Comparison of ENCODE assay signal across 13 mouse cellular contexts in genomic region chr10:80823847-80824643, GRCm38 (mm10). TPM values are rescaled to one million over a fixed set of nuclear protein-coding genes. Genes with fewer than 3 reads are reported as not detected.
A peak's percentile ranks its signal among the peaks of the same experiment; 100 is the strongest.
DNase-seq lines count a peak whose midpoint lies in the region; ATAC-seq lines count a peak whose summit lies in the region.
"Had no signal": no experiment of that assay in that cellular context is flagged by ENCODE, and none has a peak within 500 bp of the region (broad histone marks: within the 10 kb centered on the region; RNA-seq: fewer than 3 reads in every experiment).

No protein-coding gene starts in this region.

- DNase-seq in heart, postnatal 4 days = no peak
- peak; percentile 79 for DNase-seq in 416B (ENCODE audit: low read depth)
- peak; percentile 52 for DNase-seq in ZHBTc4 (ENCODE audit: low read depth, low spot score)
- DNase-seq in lung, adult 18-20 months = no peak
- no peak for DNase-seq in left cerebral cortex, postnatal 4 days
- no peak for DNase-seq in midbrain, embryonic 14.5 days
- DNase-seq: gastrocnemius, postnatal 36 days; layer of hippocampus, adult 9-11 months; lung, postnatal 4 days had no signal

- 56% methylated on average over 8 of the region's 8 CpGs for WGBS in heart, embryonic 16.5 days
- WGBS in liver, embryonic 15.5 days (ENCODE audit: insufficient replicate concordance) = 25% methylated on average over 8 of the region's 8 CpGs
- WGBS in midbrain, embryonic 14.5 days = 71% methylated on average over 8 of the region's 8 CpGs

- peaks cover 12% of the 10 kb centered on the region for H3K4me1 ChIP-seq in heart, embryonic 16.5 days (ENCODE audit: control insufficient read depth, insufficient read depth, low read length)
- peaks cover 72% of the 10 kb centered on the region for H3K4me1 ChIP-seq in liver, embryonic 15.5 days (replicated peaks)
- peaks cover 10% of the 10 kb centered on the region for H3K4me1 ChIP-seq in midbrain, embryonic 14.5 days (ENCODE audit: control insufficient read depth, insufficient read depth, low read length)

- no peaks in the 10 kb centered on the region for H3K27me3 ChIP-seq in heart, embryonic 16.5 days (ENCODE audit: control insufficient read depth, insufficient read depth, low read length)
- no peaks in the 10 kb centered on the region for H3K27me3 ChIP-seq in liver, embryonic 15.5 days
- no peaks in the 10 kb centered on the region for H3K27me3 ChIP-seq in midbrain, embryonic 14.5 days (ENCODE audit: control insufficient read depth, insufficient read depth, low read length)
- H3K27me3 ChIP-seq: embryonic facial prominence, embryonic 15.5 days had no signal

- H3K36me3 ChIP-seq in heart, embryonic 16.5 days (ENCODE audit: control insufficient read depth, insufficient read depth) = peaks cover 3% of the 10 kb centered on the region; the same call in 1 of the 2 replicates
- H3K36me3 ChIP-seq in liver, embryonic 15.5 days (replicated peaks) = peaks cover 18% of the 10 kb centered on the region
- H3K36me3 ChIP-seq in midbrain, embryonic 14.5 days (ENCODE audit: control insufficient read depth, insufficient read depth, low read length) = peaks cover under 1% of the 10 kb centered on the region; the same call in 1 of the 2 replicates

- intact Hi-C loops in left cerebral cortex, postnatal 4 days (cut with DNase I) = loop anchor here (5.0 kb wide), 1 partner anchor 58 kb away; no protein-coding TSS in a partner anchor

- no peak overlapping the region for H3K4me2 ChIP-seq in heart, embryonic 16.5 days (ENCODE audit: low read depth, low read length)
- H3K4me2 ChIP-seq in liver, embryonic 15.5 days = peak overlapping the region; percentile 35
- no peak overlapping the region for H3K4me2 ChIP-seq in midbrain, embryonic 14.5 days (ENCODE audit: low read length)
- H3K4me2 ChIP-seq: embryonic facial prominence, embryonic 15.5 days had no signal

- no peak overlapping the region for H3K4me3 ChIP-seq in heart, embryonic 16.5 days (ENCODE audit: low read length)
- H3K4me3 ChIP-seq in liver, embryonic 15.5 days (replicated peaks) = 0 out of 2 replicates have a peak overlapping the region, but pooled peaks have one; percentile 1
- no peak overlapping the region for H3K4me3 ChIP-seq in midbrain, embryonic 14.5 days (replicated peaks; ENCODE audit: low read depth, low read length)
- H3K4me3 ChIP-seq: embryonic facial prominence, embryonic 15.5 days had no signal

- no peak for ATAC-seq in heart, embryonic 16.5 days (replicated peaks; ENCODE audit: extremely low read depth, insufficient read depth, low FRiP score)
- no peak for ATAC-seq in liver, embryonic 15.5 days (ENCODE audit: insufficient read depth)
- ATAC-seq in midbrain, embryonic 14.5 days (ENCODE audit: low FRiP score, low TSS enrichment) = no peak

- H3K27ac ChIP-seq in heart, embryonic 16.5 days (ENCODE audit: low read length) = peak overlapping the region; percentile 3; the same call in 1 of the 2 replicates
- peak overlapping the region; percentile 96 for H3K27ac ChIP-seq in liver, embryonic 15.5 days (replicated peaks)
- no peak overlapping the region for H3K27ac ChIP-seq in midbrain, embryonic 14.5 days (replicated peaks; ENCODE audit: low read depth, low read length)
- H3K27ac ChIP-seq: embryonic facial prominence, embryonic 15.5 days had no signal

- no peaks in the 10 kb centered on the region for H3K9me3 ChIP-seq in heart, embryonic 16.5 days (replicated peaks; ENCODE audit: control insufficient read depth, low read length)
- no peaks in the 10 kb centered on the region for H3K9me3 ChIP-seq in liver, embryonic 15.5 days (replicated peaks)
- H3K9me3 ChIP-seq in midbrain, embryonic 14.5 days (ENCODE audit: control insufficient read depth, low read length) = no peaks in the 10 kb centered on the region
- H3K9me3 ChIP-seq: embryonic facial prominence, embryonic 15.5 days had no signal

- H3K9ac ChIP-seq in heart, embryonic 16.5 days (ENCODE audit: low read length) = no peak overlapping the region
- peak overlapping the region; percentile 23; the same call in 1 of the 2 replicates for H3K9ac ChIP-seq in liver, embryonic 15.5 days
- H3K9ac ChIP-seq in midbrain, embryonic 14.5 days (replicated peaks; ENCODE audit: low read length) = no peak overlapping the region
- H3K9ac ChIP-seq: embryonic facial prominence, embryonic 15.5 days had no signal

RNA-seq across cellular contexts. Expression of gene Oaz1, which starts 2.4 kb away (rescaled TPM):
- 2,111 and 2,265 TPM in 2 replicates for polyA plus RNA-seq in heart, embryonic 16.5 days (2015; fragmentation: Nextera tagmentation; extraction: Ambion mirVana)
- total RNA-seq in heart, postnatal 4 days (2021) = 1,000 to 10,000 TPM; 1,002 to 1,049 TPM
- 1,470 and 1,719 TPM in 2 replicates for polyA plus RNA-seq in liver, embryonic 15.5 days (2015; fragmentation: Nextera tagmentation; extraction: Ambion mirVana)
- 100 to 1,000 TPM; 393 to 396 TPM for total RNA-seq in left cerebral cortex, postnatal 4 days (2021)
- polyA plus RNA-seq in midbrain, embryonic 14.5 days (2014; fragmentation: Nextera tagmentation; extraction: Ambion mirVana) = 1,218 and 1,334 TPM in 2 replicates

RNA-seq across cellular contexts. Expression of gene Jsrp1, which starts 10.7 kb away (rescaled TPM):
- polyA plus RNA-seq in heart, embryonic 16.5 days (2015; fragmentation: Nextera tagmentation; extraction: Ambion mirVana) = 5.6 and 6.7 TPM in 2 replicates
- 1 to 10 TPM in 1 of 2 experiments, under 1 TPM in 1; 0.62 to 1.6 TPM for total RNA-seq in heart, postnatal 4 days (2021)
- 0.97 and 1.3 TPM in 2 replicates for polyA plus RNA-seq in liver, embryonic 15.5 days (2015; fragmentation: Nextera tagmentation; extraction: Ambion mirVana)
- total RNA-seq in left cerebral cortex, postnatal 4 days (2021) = under 1 TPM; 0.54 to 0.64 TPM
- polyA plus RNA-seq in midbrain, embryonic 14.5 days (2014; fragmentation: Nextera tagmentation; extraction: Ambion mirVana) = 0.23 and 0.30 TPM in 2 replicates
- total RNA-seq: neutrophil, adult 5-6 weeks had no signal

RNA-seq across cellular contexts. Expression of gene Amh, which starts 19.0 kb away (rescaled TPM):
- 0.13 and 0.29 TPM in 2 replicates for polyA plus RNA-seq in heart, embryonic 16.5 days (2015; fragmentation: Nextera tagmentation; extraction: Ambion mirVana)
- total RNA-seq in heart, postnatal 4 days (2021) = 1 to 10 TPM in 1 of 2 experiments, under 1 TPM in 1; 0.61 to 1.0 TPM
- polyA plus RNA-seq in liver, embryonic 15.5 days (2015; fragmentation: Nextera tagmentation; extraction: Ambion mirVana) = 0.10 and 0.12 TPM in 2 replicates
- total RNA-seq in left cerebral cortex, postnatal 4 days (2021) = 1 to 10 TPM; 1.9 to 2.2 TPM
- polyA plus RNA-seq in midbrain, embryonic 14.5 days (2014; fragmentation: Nextera tagmentation; extraction: Ambion mirVana) = 0.12 TPM in 1 of 2 replicates, not detected in the other

RNA-seq across cellular contexts. Expression of gene Lingo3, which starts 19.8 kb away (rescaled TPM):
- polyA plus RNA-seq in heart, embryonic 16.5 days (2015; fragmentation: Nextera tagmentation; extraction: Ambion mirVana) = 0.39 and 0.84 TPM in 2 replicates
- total RNA-seq in heart, postnatal 4 days (2021) = 1 to 10 TPM; 1.8 to 2.5 TPM
- polyA plus RNA-seq in liver, embryonic 15.5 days (2015; fragmentation: Nextera tagmentation; extraction: Ambion mirVana) = not detected in 2 replicates
- 10 to 100 TPM; 21.4 to 24.6 TPM for total RNA-seq in left cerebral cortex, postnatal 4 days (2021)
- polyA plus RNA-seq in midbrain, embryonic 14.5 days (2014; fragmentation: Nextera tagmentation; extraction: Ambion mirVana) = 6.2 and 7.3 TPM in 2 replicates
- total RNA-seq: neutrophil, adult 5-6 weeks had no signal

RNA-seq across cellular contexts. Expression of gene Plekhj1, which starts 25.6 kb away (rescaled TPM):
- 79.4 and 83.3 TPM in 2 replicates for polyA plus RNA-seq in heart, embryonic 16.5 days (2015; fragmentation: Nextera tagmentation; extraction: Ambion mirVana)
- 10 to 100 TPM; 36.2 to 37.1 TPM for total RNA-seq in heart, postnatal 4 days (2021)
- polyA plus RNA-seq in liver, embryonic 15.5 days (2015; fragmentation: Nextera tagmentation; extraction: Ambion mirVana) = 73.6 and 83.0 TPM in 2 replicates
- 10 to 100 TPM; 73.2 to 86.2 TPM for total RNA-seq in left cerebral cortex, postnatal 4 days (2021)
- polyA plus RNA-seq in midbrain, embryonic 14.5 days (2014; fragmentation: Nextera tagmentation; extraction: Ambion mirVana) = 107 and 116 TPM in 2 replicates

Comparison
In these comparisons a context has a peak if more than half of its experiments do, and no peak if none do; other contexts are left out.
1. DNase-seq: peak in 416B (single experiment) and ZHBTc4 (single experiment); none in heart, postnatal 4 days (single experiment), lung, adult 18-20 months (0 of 2), left cerebral cortex, postnatal 4 days (single experiment) and midbrain, embryonic 14.5 days (single experiment).